Mouse (Mus musculus) heart, embryonic 10.5 days (tissue): ENCODE data around the gene Qtrt2. TPM values are rescaled to one million over a fixed set of nuclear protein-coding genes. Genes with fewer than 3 reads are reported as not detected.

Experiments used
- DNase-seq: peaks from one replicate; pipeline ENCODE4 v3.0.0-alpha.2; 2017; ENCODE audit warnings: low spot score
- H3K27ac ChIP-seq: fragments of 300-500 bp; sonication (generic); 2 replicates; pipeline ENCODE4 v1.5.1; 2016; ENCODE audit warnings: mild to moderate bottlenecking
- H3K27me3 ChIP-seq: fragments of 300-500 bp; sonication (generic); 2 replicates; pipeline ENCODE4 v1.6.1; 2016; ENCODE audit warnings: mild to moderate bottlenecking; ENCODE audit not compliant: poor library complexity, insufficient read depth, severe bottlenecking
- H3K36me3 ChIP-seq: fragments of 300-500 bp; sonication (generic); 2 replicates; pipeline ENCODE4 v1.6.1; 2016; ENCODE audit warnings: mild to moderate bottlenecking, moderate library complexity
- H3K4me1 ChIP-seq: fragments of 300-500 bp; sonication (generic); 2 replicates; pipeline ENCODE4 v1.6.1; 2016; ENCODE audit warnings: mild to moderate bottlenecking
- H3K4me3 ChIP-seq: fragments of 300-500 bp; sonication (generic); 2 replicates; pipeline ENCODE4 v1.5.1; 2016; ENCODE audit warnings: mild to moderate bottlenecking, moderate library complexity
- H3K9me3 ChIP-seq: fragments of 300-500 bp; sonication (generic); 2 replicates; pipeline ENCODE4 v1.6.1; 2016; ENCODE audit warnings: mild to moderate bottlenecking, moderate library complexity
- WGBS: fragments of 180-500 bp; shearing (Covaris S2); methylation state at CpG from one replicate; pipeline ENCODE4 v1.1.7; 2016; 5-methylcytosine and 5-hydroxymethylcytosine counted together
- polyA plus RNA-seq: library from polyadenylated mRNA; unstranded; fragments of >200 nt; fragmentation: Nextera tagmentation; extraction: Ambion mirVana; gene quantifications from 2 replicates; pipeline ENCODE4 v1.2.1, GENCODE M21; 2016

The Qtrt2 gene
- polyA plus RNA-seq, 1 experiment from 2014 or later, result 22.3 TPM

GRCm38 (mm10) chr16:43945869-43946268 lies 19.3 kb upstream of the Qtrt2 start:
- Histone ChIP-seq H3K4me1 (no peaks in the 10 kb centered on the region), H3K9me3 (no peaks in the 10 kb centered on the region), H3K4me3 (no peak overlapping the region), H3K27me3 (no peaks in the 10 kb centered on the region), H3K27ac (no peak overlapping the region), H3K36me3 (no peaks in the 10 kb centered on the region)
- 80% methylated on average over 3 of the region's 3 CpGs for WGBS
- no peak for DNase-seq

- Histone ChIP-seq H3K4me1 (no peaks in the 10 kb centered on the region), H3K4me3 (no peak overlapping the region), H3K9me3 (no peaks in the 10 kb centered on the region), H3K27ac (no peak overlapping the region), H3K27me3 (no peaks in the 10 kb centered on the region), H3K36me3 (no peaks in the 10 kb centered on the region)
- no peak for DNase-seq
- whole genome bisulfite sequencing, result 85% methylated on average over 3 of the region's 3 CpGs
Observed at GRCm38 (mm10) chr16:43945351-43945750, 18.7 kb upstream of the Qtrt2 start.

DNA sequence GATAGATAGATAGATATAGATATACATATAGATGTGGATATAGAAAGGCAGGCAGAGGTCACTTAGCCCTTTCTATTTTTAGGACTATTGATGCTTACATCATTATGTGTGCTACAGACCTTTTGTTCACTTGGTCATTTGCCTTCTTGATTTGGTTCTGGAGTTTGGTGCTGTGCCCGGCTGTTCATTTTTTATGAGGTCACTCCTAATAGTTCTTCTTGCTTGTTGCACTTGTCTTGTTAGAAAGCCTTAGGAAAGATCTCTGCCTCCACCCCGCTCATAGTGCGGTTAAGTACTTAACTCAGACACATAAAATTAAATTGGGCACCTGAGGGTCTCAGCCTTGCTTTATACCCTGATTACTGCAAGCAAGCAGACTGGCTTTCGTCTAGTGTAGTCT lies 14.2 kb upstream of the Qtrt2 start:
- H3K36me3 ChIP-seq, result 0 out of 2 replicates have a peak, but pooled peaks cover 3% of the 10 kb centered on the region
- no peak for DNase-seq
- no peaks in the 10 kb centered on the region for H3K27me3 ChIP-seq
- WGBS, result 89% methylated on average over 4 of the region's 4 CpGs
- H3K27ac ChIP-seq, result no peak overlapping the region
- H3K4me3 ChIP-seq, result no peak overlapping the region
- no peaks in the 10 kb centered on the region for H3K4me1 ChIP-seq
- H3K9me3 ChIP-seq, result no peaks in the 10 kb centered on the region

DNA sequence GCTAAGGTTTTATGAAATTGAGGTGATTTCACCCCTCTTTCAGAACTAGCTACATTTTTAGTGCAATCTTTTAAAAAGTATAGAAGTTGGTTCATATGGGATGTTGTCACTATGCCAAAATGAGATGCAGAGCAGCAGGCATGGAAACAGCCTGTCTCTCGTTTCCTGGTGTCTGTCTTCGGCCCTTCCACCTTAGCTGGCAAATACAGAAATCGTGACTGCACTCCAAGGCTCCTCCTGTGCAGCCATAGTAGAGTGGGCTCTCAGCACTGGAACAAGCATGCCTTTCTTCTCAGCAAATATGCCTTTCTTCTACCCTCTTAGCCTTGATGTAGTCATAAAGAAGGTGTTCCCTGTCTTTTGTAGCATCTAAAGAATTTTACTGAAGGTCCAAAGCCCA lies 9.3 kb upstream of the Qtrt2 start:
- Histone ChIP-seq H3K27me3 (no peaks in the 10 kb centered on the region), H3K36me3 (0 out of 2 replicates have a peak, but pooled peaks cover 3% of the 10 kb centered on the region), H3K4me1 (no peaks in the 10 kb centered on the region), H3K9me3 (no peaks in the 10 kb centered on the region), H3K4me3 (no peak overlapping the region), H3K27ac (no peak overlapping the region)
- 79% methylated on average over 3 of the region's 3 CpGs for WGBS
- no peak for DNase-seq

GRCm38 (mm10) chr16:43935367-43935766 lies 8.8 kb upstream of the Qtrt2 start:
- Histone ChIP-seq H3K4me3 (no peak overlapping the region), H3K9me3 (no peaks in the 10 kb centered on the region), H3K4me1 (no peaks in the 10 kb centered on the region), H3K27ac (no peak overlapping the region), H3K36me3 (0 out of 2 replicates have a peak, but pooled peaks cover 3% of the 10 kb centered on the region), H3K27me3 (no peaks in the 10 kb centered on the region)
- no peak for DNase-seq
- WGBS, result 82% methylated on average over 3 of the region's 3 CpGs

DNA sequence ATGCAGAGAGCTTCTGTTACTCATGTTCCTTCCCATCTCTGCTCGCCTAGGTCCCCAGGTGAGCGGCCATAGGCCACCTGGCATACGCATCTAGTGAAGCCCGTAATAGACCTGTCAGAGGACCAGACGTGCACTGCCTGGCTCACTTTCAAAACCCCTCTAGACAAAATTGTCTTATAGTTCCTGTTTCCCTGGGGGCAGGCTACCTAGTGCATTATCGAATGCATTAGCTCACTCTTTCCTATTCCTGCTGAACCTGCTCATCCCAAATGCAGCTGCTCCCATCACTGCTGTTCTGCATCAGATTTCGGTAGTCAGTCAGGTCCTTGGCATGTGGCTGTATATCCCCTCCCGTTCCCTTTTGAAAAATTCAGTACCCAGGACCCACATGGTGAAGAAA lies 8.2 kb upstream of the Qtrt2 start:
- H3K9me3 ChIP-seq, result no peaks in the 10 kb centered on the region
- no peaks in the 10 kb centered on the region for H3K27me3 ChIP-seq
- WGBS, result 89% methylated on average over 8 of the region's 8 CpGs
- H3K4me1 ChIP-seq, result no peaks in the 10 kb centered on the region
- H3K36me3 ChIP-seq, result 0 out of 2 replicates have a peak, but pooled peaks cover 3% of the 10 kb centered on the region
- no peak overlapping the region for H3K27ac ChIP-seq
- DNase-seq, result peak; percentile 67
- H3K4me3 ChIP-seq, result no peak overlapping the region

GRCm38 (mm10) chr16:43933041-43933440 lies 6.4 kb upstream of the Qtrt2 start:
- WGBS, result 81% methylated on average over 6 of the region's 6 CpGs
- Histone ChIP-seq H3K4me1 (no peaks in the 10 kb centered on the region), H3K36me3 (no peaks in the 10 kb centered on the region), H3K27me3 (no peaks in the 10 kb centered on the region), H3K9me3 (no peaks in the 10 kb centered on the region), H3K27ac (no peak overlapping the region), H3K4me3 (no peak overlapping the region)
- peak; percentile 62 for DNase-seq

DNA sequence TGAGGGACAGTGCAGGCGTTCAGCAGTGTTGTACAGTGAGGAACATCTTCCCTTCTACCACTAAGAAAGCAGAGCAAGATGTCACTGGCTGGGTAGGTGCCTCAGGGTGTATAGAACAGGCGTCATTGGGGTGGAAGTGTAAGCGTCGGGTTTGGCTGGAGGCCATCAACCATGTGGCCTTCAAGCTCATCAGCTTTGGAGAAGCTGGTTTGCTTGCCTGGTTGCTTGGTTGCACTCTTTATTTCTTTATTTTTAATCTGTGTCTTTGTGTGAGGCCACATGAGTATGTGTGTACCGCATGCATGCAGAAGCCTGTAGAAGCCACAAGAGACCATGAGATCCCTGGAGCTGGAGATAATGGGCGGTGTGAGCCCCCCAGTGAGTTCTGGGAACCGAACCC lies 5.7 kb upstream of the Qtrt2 start:
- H3K27ac ChIP-seq, result no peak overlapping the region
- 88% methylated on average over 7 of the region's 7 CpGs for WGBS
- no peaks in the 10 kb centered on the region for H3K9me3 ChIP-seq
- H3K27me3 ChIP-seq, result no peaks in the 10 kb centered on the region
- H3K4me1 ChIP-seq, result no peaks in the 10 kb centered on the region
- no peak overlapping the region for H3K4me3 ChIP-seq
- DNase-seq, result peak; percentile 64
- H3K36me3 ChIP-seq, result no peaks in the 10 kb centered on the region

DNA sequence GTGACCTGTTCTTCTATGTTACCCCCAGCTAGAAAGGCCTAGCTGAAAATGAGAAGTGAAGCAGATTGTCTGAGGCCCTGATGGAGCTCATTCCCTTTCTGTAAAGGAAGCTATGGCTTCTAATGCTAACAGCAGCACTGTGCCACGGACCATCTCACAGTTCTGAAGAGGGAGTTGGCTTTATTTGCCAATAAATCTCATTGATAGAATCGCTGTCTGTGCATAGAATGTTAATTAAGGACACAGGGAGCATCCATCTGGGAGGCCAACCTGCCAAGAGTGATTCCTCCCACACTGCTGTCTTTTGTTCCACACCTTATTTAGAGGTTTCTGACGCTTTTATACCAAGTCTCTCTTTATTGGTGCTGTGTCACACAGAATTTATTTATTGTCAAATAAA lies 4.9 kb upstream of the Qtrt2 start:
- Histone ChIP-seq H3K27me3 (no peaks in the 10 kb centered on the region), H3K4me1 (no peaks in the 10 kb centered on the region), H3K36me3 (no peaks in the 10 kb centered on the region), H3K9me3 (no peaks in the 10 kb centered on the region), H3K27ac (no peak overlapping the region), H3K4me3 (no peak overlapping the region)
- DNase-seq, result no peak
- WGBS, result 85% methylated on average over 3 of the region's 3 CpGs

DNA sequence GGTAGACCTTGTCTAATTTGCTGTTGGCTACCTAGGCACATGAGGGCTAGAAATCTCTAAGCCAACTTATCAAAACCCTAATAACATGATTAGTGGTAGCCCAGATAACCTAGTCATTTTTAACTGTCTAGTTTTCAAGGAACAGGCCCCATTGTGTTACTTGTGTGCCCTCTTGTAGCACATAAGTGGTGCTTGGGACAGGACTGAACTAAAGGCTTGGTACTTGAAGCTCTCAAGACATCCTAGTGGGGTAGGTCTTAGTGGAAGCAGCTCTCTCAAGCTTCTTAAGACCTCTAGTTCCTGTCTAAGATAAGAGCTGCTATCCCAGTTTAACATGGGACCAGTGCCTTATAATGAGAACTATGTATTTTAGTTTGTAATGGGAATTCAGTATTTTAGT lies 4.0 kb upstream of the Qtrt2 start:
- Histone ChIP-seq H3K27ac (no peak overlapping the region), H3K4me3 (no peak overlapping the region), H3K4me1 (no peaks in the 10 kb centered on the region), H3K9me3 (no peaks in the 10 kb centered on the region), H3K36me3 (no peaks in the 10 kb centered on the region), H3K27me3 (no peaks in the 10 kb centered on the region)
- DNase-seq, result no peak

GRCm38 (mm10) chr16:43925846-43926245 lies 763 bp downstream of the Qtrt2 start:
- no peak overlapping the region for H3K4me3 ChIP-seq
- no peaks in the 10 kb centered on the region for H3K27me3 ChIP-seq
- H3K36me3 ChIP-seq, result no peaks in the 10 kb centered on the region
- DNase-seq, result no peak
- WGBS, result 84% methylated on average over 1 of the region's 1 CpGs
- H3K9me3 ChIP-seq, result no peaks in the 10 kb centered on the region
- H3K27ac ChIP-seq, result no peak overlapping the region
- peaks cover 4% of the 10 kb centered on the region; the same call in 1 of the 2 replicates for H3K4me1 ChIP-seq

DNA sequence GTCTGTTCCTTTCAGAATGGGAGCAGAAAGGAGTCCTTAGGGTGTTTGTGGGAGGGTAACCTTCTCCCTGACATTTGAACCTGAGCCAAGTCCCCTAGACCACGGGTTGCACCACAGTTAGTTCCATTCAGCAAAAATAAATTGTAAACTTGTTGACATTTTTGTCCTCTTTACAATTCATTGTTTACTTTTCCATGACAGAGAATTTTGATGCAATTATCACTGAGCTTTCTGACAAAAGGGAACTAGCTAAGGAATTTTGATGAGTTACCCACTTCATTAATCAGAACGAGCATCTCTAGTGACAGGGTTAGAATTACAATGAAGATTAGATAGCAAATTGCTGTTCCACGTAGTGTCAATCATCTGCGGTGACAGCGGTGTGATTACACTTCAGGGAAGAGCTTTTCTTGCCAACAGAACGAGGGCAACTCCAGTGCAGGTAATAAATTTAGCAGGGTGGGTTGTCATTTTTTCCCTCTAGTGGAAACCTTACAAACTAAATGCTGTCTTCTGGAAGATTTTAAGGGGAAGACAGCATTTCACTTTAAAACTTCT lies 1.5 kb downstream of the Qtrt2 start:
- Histone ChIP-seq H3K27me3 (no peaks in the 10 kb centered on the region), H3K27ac (no peak overlapping the region), H3K4me1 (peaks cover 4% of the 10 kb centered on the region; the same call in 1 of the 2 replicates), H3K9me3 (no peaks in the 10 kb centered on the region), H3K36me3 (no peaks in the 10 kb centered on the region), H3K4me3 (no peak overlapping the region)
- 46% methylated on average over 6 of the region's 6 CpGs for WGBS
- no peak for DNase-seq

- Histone ChIP-seq H3K27me3 (no peaks in the 10 kb centered on the region), H3K9me3 (no peaks in the 10 kb centered on the region), H3K27ac (no peak overlapping the region), H3K36me3 (no peaks in the 10 kb centered on the region), H3K4me3 (no peak overlapping the region), H3K4me1 (peaks cover 4% of the 10 kb centered on the region; the same call in 1 of the 2 replicates)
- 50% methylated on average over 3 of the region's 3 CpGs for WGBS
- no peak for DNase-seq
Observed at GRCm38 (mm10) chr16:43922630-43923029, 4.0 kb downstream of the Qtrt2 start.

- H3K27me3 ChIP-seq, result no peaks in the 10 kb centered on the region
- WGBS, result 44% methylated on average over 2 of the region's 2 CpGs
- no peak overlapping the region for H3K4me3 ChIP-seq
- H3K36me3 ChIP-seq, result no peaks in the 10 kb centered on the region
- H3K27ac ChIP-seq, result no peak overlapping the region
- no peaks in the 10 kb centered on the region for H3K9me3 ChIP-seq
- H3K4me1 ChIP-seq, result peaks cover 4% of the 10 kb centered on the region; the same call in 1 of the 2 replicates
- DNase-seq, result no peak
Observed at GRCm38 (mm10) chr16:43922024-43922423, 4.6 kb downstream of the Qtrt2 start.
